Mouse (Mus musculus) spleen, adult 2 months (tissue): ENCODE results near the gene Lin37.

Source experiments
- CTCF ChIP-seq: fragments of 200-500 bp; IDR thresholded peaks from 2 replicates; pipeline ENCODE4 v1.5.1; 2011; ENCODE audit warnings: mild to moderate bottlenecking, inconsistent platforms; ENCODE audit not compliant: insufficient read depth, insufficient read length, insufficient replicate concordance; ENCODE audit errors: extremely low read depth
- POLR2A ChIP-seq: fragments of 200-500 bp; IDR thresholded peaks from 2 replicates; pipeline ENCODE4 v1.6.1; 2011; ENCODE audit warnings: low read depth, low read length, inconsistent platforms

GRCm38 (mm10) chr7:30549880-30550279 lies 9.8 kb downstream of the Lin37 start:
- TF ChIP-seq CTCF (no peak), POLR2A (no peak)
